Mouse (Mus musculus) C2C12 (cell line): ENCODE results near the gene Cep89. TPM values are rescaled to one million over a fixed set of nuclear protein-coding genes. Genes with fewer than 3 reads are reported as not detected.

Experiments used
- H3K27me3 ChIP-seq: one replicate; pipeline ENCODE4 v1.6.1; 2011; ENCODE audit not compliant: control insufficient read depth, insufficient read depth, insufficient read length
- H3K36me3 ChIP-seq: one replicate; pipeline ENCODE4 v1.6.1; 2011; ENCODE audit not compliant: control insufficient read depth, insufficient read depth
- H3K4me3 ChIP-seq: one replicate; pipeline ENCODE4 v1.5.1; 2011; ENCODE audit warnings: mild to moderate bottlenecking, control low read depth; ENCODE audit not compliant: poor library complexity, insufficient read depth, severe bottlenecking
- H3K79me2 ChIP-seq: one replicate; pipeline ENCODE4 v1.6.1; 2011; ENCODE audit not compliant: control insufficient read depth, insufficient read depth
- H3K79me3 ChIP-seq: one replicate; pipeline ENCODE4 v1.6.1; 2011; ENCODE audit warnings: low read depth, control low read depth
- H3ac ChIP-seq: one replicate; pipeline ENCODE3; 2011; ENCODE audit warnings: low read depth; ENCODE audit not compliant: control insufficient read depth, insufficient read length
- CEBPB ChIP-seq: IDR thresholded peaks from one replicate; pipeline ENCODE4 v1.6.1; 2011; ENCODE audit warnings: low read depth, mild to moderate bottlenecking, control low read depth, moderate library complexity
- CTCF ChIP-seq: IDR thresholded peaks from one replicate; pipeline ENCODE4 v1.5.1; 2011; ENCODE audit not compliant: control insufficient read depth, insufficient read depth, insufficient read length
- FOSL1 ChIP-seq: IDR thresholded peaks from one replicate; pipeline ENCODE4 v1.8.0; 2011; ENCODE audit warnings: mild to moderate bottlenecking, low read length; ENCODE audit not compliant: poor library complexity, insufficient read depth, severe bottlenecking
- MAX ChIP-seq: IDR thresholded peaks from one replicate; pipeline ENCODE4 v1.6.1; 2011; ENCODE audit warnings: mild to moderate bottlenecking, control low read depth
- MYOD1 ChIP-seq: IDR thresholded peaks from one replicate; pipeline ENCODE4 v1.6.1; 2011; ENCODE audit warnings: low read depth; ENCODE audit not compliant: control insufficient read depth, insufficient read length
- MYOG ChIP-seq: IDR thresholded peaks from one replicate; pipeline ENCODE4 v1.6.1; 2011; ENCODE audit not compliant: control insufficient read depth, insufficient read length; ENCODE audit errors: extremely low read depth
- USF1 ChIP-seq: IDR thresholded peaks from one replicate; pipeline ENCODE4 v1.6.1; 2011; ENCODE audit warnings: low read depth, mild to moderate bottlenecking, control low read depth, moderate library complexity
- polyA plus RNA-seq: library from polyadenylated mRNA; unstranded; fragments of >200 nt; fragmentation: generic; extraction: Trizol; gene quantifications from one replicate; pipeline ENCODE4 v1.2.1, GENCODE M21; 2012; ENCODE audit warnings: missing spikeins

The Cep89 gene
- polyA plus RNA-seq, 1 experiment = 20.5 TPM

DNA sequence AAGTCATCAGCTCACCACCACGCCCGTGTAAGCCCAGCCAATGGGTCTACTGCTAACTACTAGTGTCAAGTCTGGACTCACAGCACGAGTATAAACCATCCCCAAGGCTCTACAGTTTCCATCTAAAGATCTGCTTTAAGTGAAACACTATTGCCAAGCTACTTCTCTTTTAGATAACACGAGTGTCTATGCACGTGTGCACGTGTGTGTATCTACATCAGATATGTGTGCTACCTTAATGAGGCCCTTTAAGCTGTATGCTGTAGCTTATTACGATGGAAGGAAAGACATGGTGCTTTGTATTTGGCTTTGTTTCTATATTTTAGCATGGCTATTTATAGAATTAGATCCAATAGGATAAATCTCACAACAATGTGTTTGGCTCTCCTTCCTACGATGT, 89.7 kb downstream of the Cep89 start:
- peaks cover 33% of the 10 kb centered on the region for H3K27me3 ChIP-seq
- no peak for TF ChIP-seq CEBPB
- no peak for TF ChIP-seq CTCF
- TF ChIP-seq MYOD1 = no peak
- no peak for TF ChIP-seq FOSL1
- no peak for TF ChIP-seq MYOG
- TF ChIP-seq USF1 = no peak
- no peak for TF ChIP-seq MAX

More for the DNA sequence above, 89.7 kb downstream of the Cep89 start:
- no peaks in the 10 kb centered on the region for H3K36me3 ChIP-seq
- H3K79me2 ChIP-seq = no peaks in the 10 kb centered on the region
- no peaks in the 10 kb centered on the region for H3K79me3 ChIP-seq
- H3K4me3 ChIP-seq = no peak overlapping the region
- H3ac ChIP-seq = no peak overlapping the region

Other genes with a start within 250 kb of the Cep89 start
- gene Slc7a10, start 210.7 kb upstream of the Cep89 start, polyA plus RNA-seq = not detected
- 0.06 TPM for gene Lrp3, start 181.5 kb upstream of the Cep89 start, polyA plus RNA-seq
- gene Gpatch1, start 78.6 kb upstream of the Cep89 start, polyA plus RNA-seq = 6.0 TPM
- gene Rhpn2, start 62.9 kb upstream of the Cep89 start, polyA plus RNA-seq = 2.2 TPM
- 14.0 TPM for gene Faap24, start 199 bp upstream of the Cep89 start, polyA plus RNA-seq
- gene Slc7a9, start 51.8 kb downstream of the Cep89 start, polyA plus RNA-seq = not detected
- gene Tdrd12, start 140.7 kb downstream of the Cep89 start, polyA plus RNA-seq = not detected
- 33.9 TPM for gene Nudt19, start 159.3 kb downstream of the Cep89 start, polyA plus RNA-seq
- 0.02 TPM for gene Rgs9bp, start 188.5 kb downstream of the Cep89 start, polyA plus RNA-seq
- 19.5 TPM for gene Ankrd27, start 189.2 kb downstream of the Cep89 start, polyA plus RNA-seq